Mouse (Mus musculus) adrenal gland, postnatal 4 days (tissue): ENCODE data around the gene Zfp146. TPM values are rescaled to one million over a fixed set of nuclear protein-coding genes. Genes with fewer than 3 reads are reported as not detected.
A peak's percentile ranks its signal among the peaks of the same experiment; 100 is the strongest.
"Not testable (repeated sequence)": the region's sequence is repeated elsewhere in the genome, so short reads cannot be mapped to it uniquely, and the experiment has no call there.

Source experiments
- DNase-seq, 2 experiments: peaks; one replicate each; pipeline ENCODE4 v3.0.0; 2021 to 2022; ENCODE audit warnings: low spot score in 2 of 2, mixed read lengths in 2 of 2
- long read RNA-seq, 2 experiments: library from polyadenylated mRNA; stranded (forward); transcript quantifications; one replicate each; pipeline ENCODE4 v2.0.0; 2021
- total RNA-seq, 2 experiments: library from RNA; stranded (reverse); gene quantifications; 2 replicates each; pipeline ENCODE4 v1.2.3; 2021

Gene Zfp146
- 10 to 100 TPM; 77.4 to 83.3 TPM for total RNA-seq
- long read RNA-seq, experiment 1 = 0 reads
- long read RNA-seq, experiment 2, partial matches to known transcripts = 3 of 5 reads
- long read RNA-seq, experiment 2, other reads (novel, unspliced or antisense) = 2 of 5 reads

- peak; percentile 49 to 81 for DNase-seq
These were observed at the start of gene Zfp146 for GRCm38 (mm10) chr7:30169583-30170282. Zfp146 (minus strand) TSS chr7:30169750.

- no peak for DNase-seq
These were observed 47.7 kb upstream of the Zfp146 start for GRCm38 (mm10) chr7:30217277-30217676.

GRCm38 (mm10) chr7:30216723-30217151 lies 47.2 kb upstream of the Zfp146 start:
- DNase-seq = no peak

- no peak for DNase-seq
These were observed 46.3 kb upstream of the Zfp146 start for GRCm38 (mm10) chr7:30215875-30216274.

- DNase-seq = no peak
These were observed 44.3 kb upstream of the Zfp146 start for GRCm38 (mm10) chr7:30213881-30214280.

- no peak for DNase-seq
These were observed 41.5 kb upstream of the Zfp146 start for GRCm38 (mm10) chr7:30211025-30211424.

- not testable (repeated sequence) for DNase-seq
These were observed 36.8 kb upstream of the Zfp146 start for GRCm38 (mm10) chr7:30206364-30206763.

- no peak for DNase-seq
These were observed 35.8 kb upstream of the Zfp146 start for GRCm38 (mm10) chr7:30205383-30205782.

- no peak for DNase-seq
These were observed 34.8 kb upstream of the Zfp146 start for GRCm38 (mm10) chr7:30204380-30204779.

GRCm38 (mm10) chr7:30202895-30203690 lies 33.5 kb upstream of the Zfp146 start:
- no peak for DNase-seq

GRCm38 (mm10) chr7:30200661-30201060 lies 31.1 kb upstream of the Zfp146 start:
- DNase-seq = not testable (repeated sequence)

- DNase-seq = no peak
These were observed 30.6 kb upstream of the Zfp146 start for GRCm38 (mm10) chr7:30200200-30200599.

- DNase-seq = no peak
These were observed 30.1 kb upstream of the Zfp146 start for GRCm38 (mm10) chr7:30199498-30200139.

GRCm38 (mm10) chr7:30198481-30198971 lies 29.0 kb upstream of the Zfp146 start, which contains the start of gene Capns1:
Capns1 (minus strand) TSS chr7:30198811.
- DNase-seq = no peak

GRCm38 (mm10) chr7:30197592-30198129 lies 28.1 kb upstream of the Zfp146 start:
- no peak for DNase-seq

GRCm38 (mm10) chr7:30196171-30196570 lies 26.6 kb upstream of the Zfp146 start:
- no peak for DNase-seq

GRCm38 (mm10) chr7:30195461-30195860 lies 25.9 kb upstream of the Zfp146 start:
- DNase-seq = no peak

GRCm38 (mm10) chr7:30194884-30195283 lies 25.3 kb upstream of the Zfp146 start:
- DNase-seq = peak; percentile 86 to 94

- DNase-seq = no peak
These were observed 24.7 kb upstream of the Zfp146 start for GRCm38 (mm10) chr7:30194101-30194831.

GRCm38 (mm10) chr7:30193581-30194100 lies 24.1 kb upstream of the Zfp146 start:
- peak in 1 of 2 experiments; percentile 64 for DNase-seq
